Mouse (Mus musculus) heart, adult 2 months (tissue): ENCODE results near the gene Ccdc88b.

Experiments
- CTCF ChIP-seq: fragments of 200-600 bp; IDR thresholded peaks from 2 replicates; pipeline ENCODE4 v1.8.1; 2022; ENCODE audit warnings: antibody characterized with exemption, mild to moderate bottlenecking, moderate library complexity
- EP300 ChIP-seq: fragments of 200-500 bp; IDR thresholded peaks from 2 replicates; pipeline ENCODE4 v1.6.1; 2011; ENCODE audit warnings: low read depth, low read length, control low read depth; ENCODE audit not compliant: insufficient read depth
- POLR2A ChIP-seq: fragments of 200-500 bp; IDR thresholded peaks from 2 replicates; pipeline ENCODE4 v1.6.1; 2011; ENCODE audit warnings: mild to moderate bottlenecking, low read depth, low read length, control low read depth; ENCODE audit not compliant: insufficient read depth

DNA sequence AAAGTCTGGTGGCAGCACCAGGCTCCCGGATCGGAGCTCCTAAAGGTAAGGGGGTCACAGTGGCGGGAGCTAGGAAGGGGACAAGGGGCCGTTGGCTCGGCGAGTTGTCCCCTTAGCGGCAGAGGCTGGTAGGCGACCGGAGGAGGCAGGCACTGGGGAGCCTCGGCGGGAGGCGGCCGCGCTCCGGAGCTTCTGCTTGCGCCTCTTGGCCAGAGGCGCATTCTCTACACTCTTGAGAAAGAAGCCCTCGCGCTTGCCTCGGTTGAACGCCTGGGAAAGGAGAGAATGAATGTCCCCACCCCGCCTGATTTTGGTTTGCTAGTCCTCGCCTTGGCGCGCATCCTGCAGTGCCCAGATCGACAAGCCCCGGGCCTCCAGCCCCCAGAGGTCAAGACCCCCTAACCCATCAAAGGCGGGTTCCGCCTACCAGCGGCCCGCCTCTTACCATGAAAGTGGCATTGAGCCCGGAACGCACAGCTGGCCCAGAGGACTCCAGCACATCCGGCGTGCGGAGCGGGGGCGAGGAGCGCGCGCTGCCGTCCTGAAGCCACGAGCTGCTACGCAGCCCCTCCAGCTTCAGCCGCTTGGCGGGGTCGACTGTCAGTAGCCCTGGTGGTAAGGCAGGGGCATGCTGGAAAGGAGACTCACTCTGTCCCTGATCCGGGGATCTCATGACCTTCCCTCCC is 28.0 kb downstream of the Ccdc88b start:
- no peak for TF ChIP-seq POLR2A
- no peak for TF ChIP-seq EP300
- TF ChIP-seq CTCF = no peak
